Mouse (Mus musculus) megakaryocyte, embryonic 14.5 days (primary cell): Measurements from ENCODE around the gene Smim22.

Experiments used
- FLI1 ChIP-seq: IDR thresholded peaks from 2 replicates; pipeline ENCODE4 v1.6.1; 2012; ENCODE audit warnings: low read length, inconsistent platforms, mixed read lengths
- GATA1 ChIP-seq: IDR thresholded peaks from 3 replicates; pipeline ENCODE4 v1.6.1; 2012; ENCODE audit warnings: mixed read lengths, low read length, inconsistent platforms, borderline replicate concordance

DNA sequence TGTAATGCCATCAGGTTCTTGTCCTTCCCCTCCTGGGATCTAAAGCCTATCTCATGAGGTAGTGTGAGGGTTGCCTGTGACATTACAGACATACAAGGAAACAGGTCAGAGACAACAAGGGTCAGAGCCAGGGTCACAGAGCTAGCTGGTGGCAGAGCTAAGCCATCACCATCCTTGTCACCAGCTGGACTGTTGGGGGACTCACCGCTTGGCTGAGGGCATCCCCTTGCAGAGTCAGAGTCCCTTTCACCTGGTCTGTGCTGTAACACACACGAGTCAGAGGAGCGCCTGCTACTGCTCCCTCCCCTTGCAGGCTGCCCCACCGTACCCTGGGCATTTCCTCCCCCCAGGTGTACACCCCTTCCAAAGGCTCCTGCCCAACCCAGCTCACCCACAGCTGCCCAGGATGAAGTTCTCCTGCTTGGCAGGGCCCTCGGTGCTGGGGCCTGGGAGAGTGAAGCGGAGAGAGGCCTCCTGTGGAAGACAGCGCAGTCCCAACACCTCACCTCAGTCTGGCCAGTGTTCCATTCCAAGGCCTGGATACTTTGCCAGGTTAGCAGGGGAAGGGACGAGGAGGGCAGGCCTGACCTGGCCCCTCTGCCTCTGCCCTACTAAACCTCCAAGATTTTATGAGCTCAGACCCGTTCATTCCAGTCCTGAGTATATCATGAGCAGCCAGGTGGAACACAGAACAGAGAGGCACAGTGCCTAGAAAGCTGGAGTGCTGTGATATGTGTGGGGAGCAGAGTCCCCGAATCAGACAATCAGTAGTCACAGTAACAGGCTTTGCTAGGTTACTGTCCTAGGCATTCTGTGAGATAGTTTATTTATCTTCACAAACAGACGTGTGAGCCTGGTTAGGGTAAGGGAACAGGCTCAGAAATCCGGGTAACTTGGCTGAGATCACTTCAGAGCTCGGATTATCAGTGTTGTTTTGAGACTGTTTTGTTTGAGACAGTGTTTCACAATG is 5.2 kb downstream of the Smim22 start:
- TF ChIP-seq GATA1 (no peak), FLI1 (no peak)
